Mouse (Mus musculus): Measurements from ENCODE around the gene Gm49354. TPM values are rescaled to one million over a fixed set of nuclear protein-coding genes. Genes with fewer than 3 reads are reported as not detected.
A peak's percentile ranks its signal among the peaks of the same experiment; 100 is the strongest.

Gene Gm49354
- polyA plus RNA-seq (2012; fragmentation: generic; extraction: Trizol): not detected
- long read RNA-seq, experiment 1, partial matches to known transcripts: 0 of 1 reads
- long read RNA-seq, experiment 1, other reads (novel, unspliced or antisense): 1 of 1 reads
- long read RNA-seq, experiment 2: 0 reads

DNA sequence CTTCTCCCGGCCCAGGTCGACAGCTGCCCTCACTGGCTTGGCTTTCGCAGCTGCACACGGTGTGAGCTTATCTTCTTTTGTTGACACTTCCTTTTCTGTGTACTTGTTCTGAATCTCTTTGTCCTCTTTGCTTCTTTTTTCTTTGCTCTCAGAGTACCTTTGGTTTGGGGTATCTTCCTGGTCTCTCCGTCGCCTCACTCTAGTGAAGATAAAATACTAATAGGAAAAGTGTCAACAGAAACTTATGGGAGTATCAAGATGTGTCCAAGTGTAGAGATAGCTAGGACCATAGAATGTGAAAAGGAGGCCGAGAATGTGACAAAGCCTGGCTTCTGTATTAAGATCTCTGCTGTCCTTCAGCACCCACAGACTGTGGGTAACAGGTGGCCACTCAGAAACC, at the start of gene Gm49354:
Gm49354 (minus strand) TSS at position 101 of the 400 bp plus-strand sequence.
- Histone ChIP-seq H3K79me3 (ENCODE audit: low read depth) (no peaks in the 10 kb centered on the region), H3K36me3 (ENCODE audit: control insufficient read depth, insufficient read depth) (peaks cover 96% of the 10 kb centered on the region), H3K79me2 (ENCODE audit: control insufficient read depth, insufficient read depth) (no peaks in the 10 kb centered on the region), H3ac (ENCODE audit: control insufficient read depth, insufficient read length, low read depth) (no peak within 1 kb of the TSS), H3K4me3 (ENCODE audit: insufficient read depth, poor library complexity, severe bottlenecking) (no peak within 1 kb of the TSS), H3K27me3 (ENCODE audit: control insufficient read depth, insufficient read depth, insufficient read length) (no peaks in the 10 kb centered on the region)
- TF ChIP-seq CEBPB (IDR thresholded peaks at IDR 0.05; ENCODE audit: low read depth) (no peak), MYOG (IDR thresholded peaks at IDR 0.05; ENCODE audit: control insufficient read depth, extremely low read depth, insufficient read length) (no peak), CTCF (IDR thresholded peaks at IDR 0.05; ENCODE audit: control insufficient read depth, insufficient read depth, insufficient read length) (no peak), MAX (IDR thresholded peaks at IDR 0.05) (no peak), USF1 (IDR thresholded peaks at IDR 0.05; ENCODE audit: low read depth) (no peak), FOSL1 (IDR thresholded peaks at IDR 0.05; ENCODE audit: insufficient read depth, low read length, poor library complexity, severe bottlenecking) (no peak), MYOD1 (IDR thresholded peaks at IDR 0.05; ENCODE audit: control insufficient read depth, insufficient read length, low read depth) (no peak)

- peaks cover 18% of the 10 kb centered on the region for H3K79me2 ChIP-seq (ENCODE audit: control insufficient read depth, insufficient read depth)
- peaks cover 4% of the 10 kb centered on the region for H3K36me3 ChIP-seq (ENCODE audit: control insufficient read depth, insufficient read depth)
- no peak overlapping the region for H3ac ChIP-seq (ENCODE audit: control insufficient read depth, insufficient read length, low read depth)
- no peak overlapping the region for H3K4me3 ChIP-seq (ENCODE audit: insufficient read depth, poor library complexity, severe bottlenecking)
- peaks cover 16% of the 10 kb centered on the region for H3K79me3 ChIP-seq (ENCODE audit: low read depth)
- H3K27me3 ChIP-seq (ENCODE audit: control insufficient read depth, insufficient read depth, insufficient read length): no peaks in the 10 kb centered on the region
- no peak for TF ChIP-seq MAX (IDR thresholded peaks at IDR 0.05)
- no peak for TF ChIP-seq MYOG (IDR thresholded peaks at IDR 0.05; ENCODE audit: control insufficient read depth, extremely low read depth, insufficient read length)
- no peak for TF ChIP-seq CEBPB (IDR thresholded peaks at IDR 0.05; ENCODE audit: low read depth)
- TF ChIP-seq USF1 (IDR thresholded peaks at IDR 0.05; ENCODE audit: low read depth): no peak
- no peak for TF ChIP-seq MYOD1 (IDR thresholded peaks at IDR 0.05; ENCODE audit: control insufficient read depth, insufficient read length, low read depth)
- no peak for TF ChIP-seq CTCF (IDR thresholded peaks at IDR 0.05; ENCODE audit: control insufficient read depth, insufficient read depth, insufficient read length)
- no peak for TF ChIP-seq FOSL1 (IDR thresholded peaks at IDR 0.05; ENCODE audit: insufficient read depth, low read length, poor library complexity, severe bottlenecking)
These were observed 43.9 kb upstream of the Gm49354 start for GRCm38 (mm10) chr13:59825966-59826365.

GRCm38 (mm10) chr13:59822507-59823462, 40.7 kb upstream of the Gm49354 start, which contains the start of gene Tut7:
TSS of gene Tut7 (minus strand) at chr13:59823147.
- Histone ChIP-seq H3K79me2 (ENCODE audit: control insufficient read depth, insufficient read depth) (peaks cover 50% of the 10 kb centered on the region), H3K36me3 (ENCODE audit: control insufficient read depth, insufficient read depth) (peaks cover 13% of the 10 kb centered on the region), H3K27me3 (ENCODE audit: control insufficient read depth, insufficient read depth, insufficient read length) (no peaks in the 10 kb centered on the region), H3K79me3 (ENCODE audit: low read depth) (peaks cover 45% of the 10 kb centered on the region), H3K4me3 (ENCODE audit: insufficient read depth, poor library complexity, severe bottlenecking) (peak within 1 kb of the TSS; percentile 94), H3ac (ENCODE audit: control insufficient read depth, insufficient read length, low read depth) (peak within 1 kb of the TSS; percentile 74)
- no peak for TF ChIP-seq MYOG (IDR thresholded peaks at IDR 0.05; ENCODE audit: control insufficient read depth, extremely low read depth, insufficient read length)
- TF ChIP-seq CTCF (IDR thresholded peaks at IDR 0.05; ENCODE audit: control insufficient read depth, insufficient read depth, insufficient read length): no peak
- TF ChIP-seq USF1 (IDR thresholded peaks at IDR 0.05; ENCODE audit: low read depth): no peak
- TF ChIP-seq MYOD1 (IDR thresholded peaks at IDR 0.05; ENCODE audit: control insufficient read depth, insufficient read length, low read depth): no peak
- TF ChIP-seq CEBPB (IDR thresholded peaks at IDR 0.05; ENCODE audit: low read depth): no peak
- TF ChIP-seq FOSL1 (IDR thresholded peaks at IDR 0.05; ENCODE audit: insufficient read depth, low read length, poor library complexity, severe bottlenecking): no peak
- no peak for TF ChIP-seq MAX (IDR thresholded peaks at IDR 0.05)

GRCm38 (mm10) chr13:59820836-59821235, 38.8 kb upstream of the Gm49354 start:
- Histone ChIP-seq H3K4me3 (ENCODE audit: insufficient read depth, poor library complexity, severe bottlenecking) (no peak overlapping the region), H3K36me3 (ENCODE audit: control insufficient read depth, insufficient read depth) (peaks cover 24% of the 10 kb centered on the region), H3K27me3 (ENCODE audit: control insufficient read depth, insufficient read depth, insufficient read length) (no peaks in the 10 kb centered on the region), H3ac (ENCODE audit: control insufficient read depth, insufficient read length, low read depth) (no peak overlapping the region), H3K79me2 (ENCODE audit: control insufficient read depth, insufficient read depth) (peaks cover 51% of the 10 kb centered on the region), H3K79me3 (ENCODE audit: low read depth) (peaks cover 45% of the 10 kb centered on the region)
- TF ChIP-seq CEBPB (IDR thresholded peaks at IDR 0.05; ENCODE audit: low read depth) (no peak), MYOD1 (IDR thresholded peaks at IDR 0.05; ENCODE audit: control insufficient read depth, insufficient read length, low read depth) (no peak), MYOG (IDR thresholded peaks at IDR 0.05; ENCODE audit: control insufficient read depth, extremely low read depth, insufficient read length) (no peak)

- TF ChIP-seq MYOG (IDR thresholded peaks at IDR 0.05; ENCODE audit: control insufficient read depth, extremely low read depth, insufficient read length) (no peak), CEBPB (IDR thresholded peaks at IDR 0.05; ENCODE audit: low read depth) (no peak), MAX (IDR thresholded peaks at IDR 0.05) (no peak), USF1 (IDR thresholded peaks at IDR 0.05; ENCODE audit: low read depth) (no peak), CTCF (IDR thresholded peaks at IDR 0.05; ENCODE audit: control insufficient read depth, insufficient read depth, insufficient read length) (no peak), FOSL1 (IDR thresholded peaks at IDR 0.05; ENCODE audit: insufficient read depth, low read length, poor library complexity, severe bottlenecking) (no peak), MYOD1 (IDR thresholded peaks at IDR 0.05; ENCODE audit: control insufficient read depth, insufficient read length, low read depth) (no peak)
- peaks cover 30% of the 10 kb centered on the region for H3K36me3 ChIP-seq (ENCODE audit: control insufficient read depth, insufficient read depth)
- no peak overlapping the region for H3ac ChIP-seq (ENCODE audit: control insufficient read depth, insufficient read length, low read depth)
- no peaks in the 10 kb centered on the region for H3K27me3 ChIP-seq (ENCODE audit: control insufficient read depth, insufficient read depth, insufficient read length)
- H3K79me3 ChIP-seq (ENCODE audit: low read depth): peaks cover 45% of the 10 kb centered on the region
- no peak overlapping the region for H3K4me3 ChIP-seq (ENCODE audit: insufficient read depth, poor library complexity, severe bottlenecking)
- H3K79me2 ChIP-seq (ENCODE audit: control insufficient read depth, insufficient read depth): peaks cover 51% of the 10 kb centered on the region
These were observed 38.1 kb upstream of the Gm49354 start for GRCm38 (mm10) chr13:59820114-59820513.
